Mouse (Mus musculus) bone marrow, adult 2 months (tissue): Measurements from ENCODE around the gene Dnah8. TPM values are rescaled to one million over a fixed set of nuclear protein-coding genes. Genes with fewer than 3 reads are reported as not detected.
"Not testable (repeated sequence)": the region's sequence is repeated elsewhere in the genome, so short reads cannot be mapped to it uniquely, and the experiment has no call there.

Source experiments
- H3K27ac ChIP-seq: fragments of 200-500 bp; 2 replicates; pipeline ENCODE4 v1.5.1; 2012; ENCODE audit warnings: low read depth, mild to moderate bottlenecking, control low read depth, inconsistent platforms, low read length; ENCODE audit not compliant: control insufficient read depth, poor library complexity, insufficient read depth
- H3K4me1 ChIP-seq: fragments of 200-500 bp; 2 replicates; pipeline ENCODE4 v1.6.1; 2011; ENCODE audit warnings: low read length; ENCODE audit not compliant: control insufficient read depth, insufficient read depth
- H3K4me3 ChIP-seq: fragments of 200-500 bp; replicated peaks from 2 replicates; pipeline ENCODE3; 2011; ENCODE audit warnings: mild to moderate bottlenecking, low read depth, low read length, control low read depth; ENCODE audit not compliant: control insufficient read depth
- CTCF ChIP-seq: fragments of 200-500 bp; IDR thresholded peaks from 2 replicates; pipeline ENCODE4 v1.5.1; 2011; ENCODE audit warnings: low read length, control low read depth; ENCODE audit not compliant: control insufficient read depth, insufficient read depth
- POLR2A ChIP-seq: fragments of 200-500 bp; IDR thresholded peaks from 2 replicates; pipeline ENCODE4 v1.6.1; 2011; ENCODE audit warnings: low read depth, mild to moderate bottlenecking, control low read depth, low read length, borderline replicate concordance; ENCODE audit not compliant: control insufficient read depth
- WGBS: fragments of 180-500 bp; shearing (Covaris S2); methylation state at CpG from one replicate; pipeline ENCODE4 v1.1.7; 2018; 5-methylcytosine and 5-hydroxymethylcytosine counted together
- polyA plus RNA-seq: library from polyadenylated mRNA; stranded (reverse); fragments of >200 nt; gene quantifications from 2 replicates; pipeline ENCODE4 v1.2.4, GENCODE M21; 2011; ENCODE audit warnings: low replicate concordance; ENCODE audit not compliant: missing spikeins, insufficient read depth, insufficient read length

Dnah8 gene
- polyA plus RNA-seq, 1 experiment: 24.6 TPM

- no peak for TF ChIP-seq CTCF
- peak; percentile 84; the same call in 1 of the 2 replicates for TF ChIP-seq POLR2A
- under 1% methylated on average over 34 of the region's 34 CpGs for WGBS
- H3K4me1 ChIP-seq: peaks cover 2% of the 10 kb centered on the region
- peak overlapping the region; percentile 80 for H3K27ac ChIP-seq
- peak overlapping the region; percentile 85 for H3K4me3 ChIP-seq
Measured at GRCm38 (mm10) chr17:30612075-30612859, 11.9 kb upstream of the Dnah8 start.

- Histone ChIP-seq H3K4me3 (no peak overlapping the region), H3K4me1 (peaks cover 2% of the 10 kb centered on the region), H3K27ac (no peak overlapping the region)
- no peak for TF ChIP-seq CTCF
- TF ChIP-seq POLR2A: no peak
Measured at GRCm38 (mm10) chr17:30613350-30613749, 10.8 kb upstream of the Dnah8 start.

- no peak overlapping the region for H3K27ac ChIP-seq
- no peak for TF ChIP-seq CTCF
- no peak for TF ChIP-seq POLR2A
Measured at GRCm38 (mm10) chr17:30616203-30616602, 8.0 kb upstream of the Dnah8 start.

GRCm38 (mm10) chr17:30618136-30618891, 5.8 kb upstream of the Dnah8 start:
- Histone ChIP-seq H3K4me1 (peaks cover 2% of the 10 kb centered on the region), H3K4me3 (no peak overlapping the region), H3K27ac (no peak overlapping the region)
- 85% methylated on average over 3 of the region's 3 CpGs for WGBS
- no peak for TF ChIP-seq POLR2A
- no peak for TF ChIP-seq CTCF

More at GRCm38 (mm10) chr17:30616203-30616602, 8.0 kb upstream of the Dnah8 start:
- 67% methylated on average over 5 of the region's 5 CpGs for WGBS
- H3K4me1 ChIP-seq: peaks cover 2% of the 10 kb centered on the region
- no peak overlapping the region for H3K4me3 ChIP-seq

- Histone ChIP-seq H3K4me1 (peaks cover 2% of the 10 kb centered on the region), H3K4me3 (no peak overlapping the region), H3K27ac (no peak overlapping the region)
- TF ChIP-seq POLR2A: no peak
- WGBS: 33% methylated on average over 2 of the region's 2 CpGs
Measured at GRCm38 (mm10) chr17:30619153-30619552, 5.0 kb upstream of the Dnah8 start.

- Histone ChIP-seq H3K4me1 (peaks cover 2% of the 10 kb centered on the region), H3K27ac (no peak overlapping the region), H3K4me3 (no peak overlapping the region)
- 53% methylated on average over 2 of the region's 2 CpGs for WGBS
- no peak for TF ChIP-seq POLR2A
- TF ChIP-seq CTCF: no peak
Measured at GRCm38 (mm10) chr17:30620548-30620947, 3.6 kb upstream of the Dnah8 start.

- TF ChIP-seq CTCF (no peak), POLR2A (no peak)
- Histone ChIP-seq H3K4me3 (no peak overlapping the region), H3K4me1 (no peaks in the 10 kb centered on the region; the same call in 1 of the 2 replicates), H3K27ac (no peak overlapping the region)
- 70% methylated on average over 4 of the region's 4 CpGs for WGBS
Measured at GRCm38 (mm10) chr17:30621450-30621849, 2.7 kb upstream of the Dnah8 start.

GRCm38 (mm10) chr17:30623200-30623599, 954 bp upstream of the Dnah8 start:
- no peak overlapping the region for H3K27ac ChIP-seq
- no peaks in the 10 kb centered on the region; the same call in 1 of the 2 replicates for H3K4me1 ChIP-seq
- no peak overlapping the region for H3K4me3 ChIP-seq
- WGBS: 62% methylated on average over 3 of the region's 3 CpGs
- no peak for TF ChIP-seq POLR2A
- no peak for TF ChIP-seq CTCF

GRCm38 (mm10) chr17:30626719-30627118, 2.6 kb downstream of the Dnah8 start, which contains the start of gene Glo1:
Gene Glo1 (minus strand): TSS chr17:30626871.
- no CpG with 5 or more reads among the region's 20 CpGs for WGBS
- not testable (repeated sequence) for H3K4me3 ChIP-seq, H3K4me1 ChIP-seq, H3K27ac ChIP-seq
